Mouse (Mus musculus) frontal cortex, postnatal 14 days (tissue): ENCODE measurements around the gene Krt77.

Experiments used
- DNase-seq, 2 experiments: peaks; one replicate each; pipeline ENCODE4 v3.0.0; 2022; ENCODE audit warnings: low spot score in 2 of 2

Krt77 gene

GRCm38 (mm10) chr15:101869431-101869830 lies at the start of gene Krt77:
TSS of gene Krt77 (minus strand) at chr15:101869705.
- peak; percentile 49 to 62 for DNase-seq

DNA sequence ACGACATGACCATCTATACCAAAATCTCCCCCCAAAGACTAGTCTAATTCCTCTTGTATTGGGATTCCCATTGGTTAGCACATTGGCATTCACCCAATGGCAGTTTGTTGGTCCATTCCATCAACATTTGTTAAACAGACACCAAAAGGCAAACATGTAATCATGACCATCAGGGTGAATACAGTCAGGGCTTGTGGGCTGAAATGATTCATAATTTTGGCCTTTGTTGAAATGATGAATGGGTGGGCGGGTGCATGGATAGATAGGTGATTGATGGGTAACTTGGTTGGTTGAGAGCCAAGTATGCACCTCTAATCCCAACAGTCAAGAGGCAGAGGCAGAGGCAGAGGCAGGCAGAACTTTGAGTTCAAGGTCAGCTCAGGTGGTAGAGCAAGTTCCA lies 46.6 kb upstream of the Krt77 start:
- no peak for DNase-seq

- DNase-seq, result no peak
Measured at GRCm38 (mm10) chr15:101904849-101905248, 35.3 kb upstream of the Krt77 start.

- no peak for DNase-seq
Measured at GRCm38 (mm10) chr15:101902171-101903149, 33.0 kb upstream of the Krt77 start.

DNA sequence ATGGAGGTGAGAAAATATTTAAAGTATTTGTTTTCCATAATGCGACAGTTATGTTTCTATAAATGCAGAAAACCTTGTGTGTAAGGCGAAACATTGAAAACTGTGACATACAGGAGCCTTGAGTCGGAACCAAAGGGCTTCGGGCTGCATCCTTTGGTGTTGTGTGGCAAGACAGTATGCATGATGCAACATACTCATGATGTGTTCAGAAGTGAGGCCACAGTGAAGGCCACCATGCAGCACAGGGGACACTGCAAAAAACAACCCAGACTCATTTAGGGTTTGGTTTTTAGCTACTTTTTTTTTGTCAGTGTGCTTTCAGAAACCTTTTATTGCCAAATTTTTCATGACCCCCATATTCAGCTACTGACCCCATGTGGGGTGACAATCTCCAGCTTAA lies 25.7 kb upstream of the Krt77 start:
- DNase-seq, result no peak

DNA sequence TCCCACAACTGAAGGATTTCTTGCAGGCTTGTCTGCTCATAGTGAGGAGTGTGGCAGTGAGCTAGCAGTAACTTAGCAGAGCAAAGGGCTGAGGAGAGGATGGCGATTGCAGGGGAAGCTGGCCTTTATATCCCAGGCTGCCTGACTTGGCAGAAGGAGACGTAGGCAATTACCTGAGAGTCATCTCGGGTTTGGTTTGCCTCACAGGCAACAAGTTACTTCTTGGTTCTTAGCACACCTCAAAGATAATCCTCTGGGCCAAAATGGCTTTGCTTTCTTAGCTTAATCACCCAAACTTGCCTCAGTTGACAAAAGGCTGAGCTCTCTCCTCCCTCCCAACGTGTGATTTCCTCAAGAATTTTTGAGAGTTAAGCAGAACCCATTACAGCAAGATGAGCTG lies 23.3 kb upstream of the Krt77 start, which contains the start of gene Krt76:
Gene Krt76 (minus strand): TSS at position 101 of the 400 bp plus-strand sequence.
- no peak for DNase-seq

GRCm38 (mm10) chr15:101879776-101880175 lies 10.3 kb upstream of the Krt77 start:
- DNase-seq, result no peak

- DNase-seq, result no peak
Measured at GRCm38 (mm10) chr15:101878041-101878440, 8.5 kb upstream of the Krt77 start.

DNA sequence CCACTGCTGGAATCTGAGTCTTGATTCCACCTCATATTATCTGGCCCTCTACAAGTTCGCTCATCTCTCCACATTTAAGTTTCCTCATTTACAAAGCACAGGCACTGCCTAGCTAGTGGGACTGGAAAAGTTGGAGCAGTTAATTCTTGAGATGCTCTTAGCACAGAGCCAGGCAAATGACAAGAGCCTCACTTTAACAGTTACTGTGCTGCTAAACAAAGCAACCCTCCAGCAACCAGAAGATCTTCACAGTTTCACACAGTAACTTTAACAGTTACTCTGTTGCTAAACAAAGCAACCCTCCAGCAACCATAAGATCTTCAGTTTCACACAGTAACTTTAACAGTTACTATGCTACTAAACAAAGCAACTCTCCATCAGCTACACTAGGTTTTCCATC lies 4.9 kb upstream of the Krt77 start:
- no peak for DNase-seq

DNA sequence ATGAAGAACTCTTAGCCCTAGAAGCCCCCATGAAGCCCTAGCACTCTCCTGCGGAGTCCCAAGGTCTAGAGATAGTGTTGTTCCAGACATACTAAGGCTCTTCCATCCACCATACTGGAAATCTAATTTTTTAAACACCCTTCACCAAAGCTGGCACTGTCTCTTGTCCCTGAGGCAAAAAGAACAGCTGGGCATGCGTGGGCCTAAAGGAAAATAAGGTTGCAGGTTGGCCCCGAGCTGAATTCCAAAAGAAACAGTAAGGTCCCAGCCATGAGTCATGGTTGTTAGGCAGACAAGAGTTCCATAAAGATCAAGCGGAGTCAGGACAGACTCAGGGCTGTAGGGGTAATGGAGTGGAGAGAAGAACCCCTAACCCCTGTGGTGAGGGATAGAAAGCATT lies 3.7 kb upstream of the Krt77 start:
- no peak for DNase-seq

- no peak for DNase-seq
Measured at GRCm38 (mm10) chr15:101866754-101867153, 2.8 kb downstream of the Krt77 start.

GRCm38 (mm10) chr15:101860421-101861130 lies 8.9 kb downstream of the Krt77 start:
- DNase-seq, result no peak

DNA sequence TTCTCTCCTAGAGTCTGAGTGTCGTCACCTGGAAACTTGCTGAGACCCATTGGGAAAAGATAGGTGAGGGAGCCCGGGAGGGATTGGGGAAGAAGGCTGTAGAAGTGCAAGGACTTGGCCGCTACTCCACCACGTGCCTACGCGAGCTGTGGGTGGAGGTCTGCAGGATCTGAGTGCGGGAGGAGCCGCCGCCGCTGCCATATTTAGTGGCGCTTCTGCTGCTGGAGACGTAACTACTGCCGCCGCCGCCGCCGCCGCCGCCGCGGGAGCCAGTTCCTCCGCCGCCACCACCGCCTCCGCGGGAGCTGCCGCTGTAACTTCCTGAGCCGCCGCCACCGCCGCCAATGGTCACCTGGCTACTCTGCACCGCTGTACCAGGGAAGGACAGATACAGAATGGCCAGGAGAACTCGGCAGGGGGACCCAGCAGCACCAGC lies 9.8 kb downstream of the Krt77 start:
- no peak for DNase-seq

DNA sequence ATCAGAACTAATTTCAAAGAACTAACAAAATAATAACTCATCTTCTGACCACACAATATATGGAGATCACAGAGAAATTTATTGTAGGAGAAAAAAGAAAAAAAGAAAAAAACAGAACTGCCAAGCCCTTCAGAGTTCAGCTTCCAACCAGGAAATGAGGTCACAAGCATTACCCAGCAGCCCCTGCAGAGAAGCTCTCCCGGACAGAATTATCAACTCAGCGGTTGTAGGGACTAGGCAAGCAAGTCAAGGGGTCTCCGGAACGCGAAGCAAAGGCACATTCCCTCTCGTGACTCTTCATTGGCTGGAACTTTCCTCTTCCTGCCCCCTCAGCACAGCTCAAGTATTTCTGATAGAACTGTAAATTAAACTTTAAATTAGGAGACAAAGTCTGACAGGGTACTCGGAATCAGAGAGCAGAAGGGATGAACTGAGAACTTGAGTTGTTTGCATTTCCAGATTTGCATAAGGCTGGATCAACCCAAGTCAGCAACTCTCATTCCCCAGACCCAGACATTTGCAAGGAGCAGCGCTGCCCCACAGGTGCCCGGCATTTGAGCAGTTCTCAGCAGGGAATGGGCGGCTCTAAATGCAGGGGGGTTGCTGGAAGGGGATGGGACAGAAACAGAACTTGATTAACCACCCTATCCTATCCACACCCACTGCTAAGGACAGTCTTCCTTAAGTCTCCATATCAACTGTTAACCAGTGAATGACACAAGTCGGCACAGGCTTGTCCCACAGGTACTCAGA lies 10.7 kb downstream of the Krt77 start:
- DNase-seq, result no peak

DNA sequence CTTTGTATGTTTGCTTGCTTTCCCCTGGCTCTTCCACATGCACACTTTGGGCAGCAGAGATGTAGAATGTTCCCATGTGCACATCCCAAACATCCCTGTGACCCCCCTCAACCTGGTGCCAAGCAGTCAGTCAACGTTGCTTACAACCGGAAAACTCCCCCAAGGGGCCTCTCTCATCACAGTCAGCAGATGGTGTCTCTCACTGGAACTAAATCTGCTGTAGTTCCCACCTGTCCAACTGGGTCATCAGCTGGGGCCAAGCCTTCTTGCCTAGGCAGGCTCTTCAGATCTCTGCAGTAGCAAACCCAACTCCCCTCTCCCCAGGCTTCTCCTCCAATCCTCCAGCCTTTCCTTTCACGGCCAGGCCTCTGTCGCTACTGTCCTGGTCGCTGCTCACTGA lies 12.8 kb downstream of the Krt77 start:
- no peak for DNase-seq

DNA sequence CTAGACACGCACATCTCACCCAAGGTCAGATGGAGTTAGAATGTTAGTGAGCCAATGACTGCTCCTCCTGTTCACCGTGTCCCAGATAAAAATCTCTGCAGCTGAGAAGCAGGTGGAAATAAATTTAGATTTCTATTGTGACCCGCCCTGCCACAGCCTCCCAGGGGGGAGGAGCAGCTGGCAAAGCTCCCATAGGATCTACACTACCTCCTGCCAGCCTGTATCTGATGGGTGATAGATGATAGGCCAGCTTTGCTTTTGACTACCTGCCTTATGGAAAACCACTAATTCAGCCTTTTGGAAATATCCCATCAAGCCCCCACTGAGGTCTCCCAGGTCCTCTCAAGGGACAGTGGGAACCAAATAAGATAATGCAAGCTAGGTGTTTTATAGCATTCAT lies 13.8 kb downstream of the Krt77 start:
- DNase-seq, result no peak

GRCm38 (mm10) chr15:101854294-101854693 lies 15.2 kb downstream of the Krt77 start:
- DNase-seq, result no peak

DNA sequence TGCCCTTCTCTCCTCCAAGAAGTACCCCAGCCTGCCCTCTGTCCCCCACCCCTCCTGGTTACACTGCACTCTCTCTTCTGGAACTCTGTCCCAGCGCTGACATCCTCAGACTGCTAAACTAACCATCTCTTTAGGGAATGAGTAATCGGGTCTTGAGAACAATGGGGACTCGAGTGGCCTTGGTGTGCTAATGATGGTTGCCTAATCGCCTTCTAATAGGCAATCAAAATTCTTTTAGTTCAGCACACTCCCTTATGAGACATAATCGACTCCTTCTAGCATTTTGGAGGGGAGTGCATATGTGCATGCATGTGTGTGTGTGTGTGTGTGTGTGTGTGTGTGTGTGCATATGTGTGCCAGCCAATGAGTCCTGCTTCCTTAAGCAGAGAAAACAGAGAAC lies 16.9 kb downstream of the Krt77 start:
- DNase-seq, result no peak

DNA sequence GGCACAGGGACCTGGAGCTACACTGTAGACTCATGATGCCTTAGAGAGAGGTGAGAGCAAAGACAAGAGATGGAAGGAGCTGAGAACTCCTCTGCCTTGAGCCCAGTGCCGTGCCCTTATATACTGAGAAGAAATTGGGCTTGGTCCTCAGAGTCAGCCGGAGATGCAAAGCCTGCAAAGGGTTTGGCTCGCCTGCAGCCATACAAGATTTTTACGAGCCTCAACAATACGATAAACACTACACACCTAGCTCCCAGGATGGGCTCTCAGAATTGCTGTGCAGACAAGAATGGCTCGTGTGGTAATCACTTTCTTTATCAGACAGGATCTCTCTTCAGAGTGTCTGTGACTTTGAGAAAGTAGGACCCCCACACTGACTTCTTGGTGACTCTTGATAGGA lies 18.8 kb downstream of the Krt77 start, which contains the start of gene Krt1:
Gene Krt1 (minus strand): TSS at position 101 of the 400 bp plus-strand sequence.
- no peak for DNase-seq

DNA sequence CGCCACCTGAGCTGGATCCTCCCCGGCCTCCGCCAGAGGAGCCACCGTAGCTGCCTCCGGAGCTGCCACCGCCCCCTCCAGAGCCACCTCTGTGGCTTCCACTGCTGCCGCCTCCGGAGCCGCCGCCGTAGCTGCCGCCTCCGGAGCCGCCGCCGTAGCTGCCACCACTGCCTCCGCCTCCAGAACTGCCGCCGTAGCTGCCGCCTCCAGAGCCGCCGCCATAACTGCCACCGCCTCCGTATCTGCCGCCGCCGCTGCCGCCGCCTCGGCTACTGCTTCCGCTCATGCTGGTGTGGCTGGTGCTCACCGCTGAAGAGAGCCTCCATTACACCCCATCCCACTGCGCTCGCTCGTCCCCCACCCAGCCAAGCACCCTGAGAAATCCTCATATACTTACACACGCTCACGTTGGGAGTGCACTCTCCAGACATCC lies 23.5 kb downstream of the Krt77 start:
- peak in 1 of 2 experiments; percentile 23 for DNase-seq

- no peak for DNase-seq
Measured at GRCm38 (mm10) chr15:101843192-101843591, 26.3 kb downstream of the Krt77 start.

DNA sequence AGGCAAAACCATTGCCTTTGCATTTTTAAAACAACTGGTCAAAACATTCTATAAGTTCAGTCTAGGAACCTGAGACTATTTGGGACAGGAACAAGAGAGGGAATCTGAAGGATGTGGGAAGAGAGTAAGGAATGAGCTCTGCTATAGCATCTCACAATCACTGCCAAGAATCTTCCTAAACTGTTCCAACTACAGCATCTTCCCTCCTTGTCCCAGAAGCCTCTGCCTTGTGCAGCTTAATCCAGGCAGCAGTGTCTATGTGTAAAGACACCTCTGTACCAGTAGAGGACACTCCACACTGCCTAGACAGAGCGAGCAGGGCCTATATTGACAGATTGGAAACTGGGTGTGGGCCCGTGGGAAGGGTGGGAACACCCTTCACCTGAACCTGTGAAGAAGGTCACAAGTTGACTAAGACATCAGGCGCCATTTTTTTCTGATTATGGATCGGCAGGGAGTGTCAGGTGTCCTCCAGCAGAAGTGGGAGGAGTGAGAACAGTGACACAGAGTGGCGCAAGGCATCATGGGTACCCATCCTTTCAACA lies 34.6 kb downstream of the Krt77 start:
- no peak for DNase-seq
